Mouse (Mus musculus) cerebellum, adult 9-11 months (tissue): ENCODE measurements at regions not wholly inside any gene's neighbourhood (a gene's known extent, or its start where the extent isn't known, plus 50 kb on each side); places are given as distances from the start of the nearest gene placed in this dataset.

Source experiments
- DNase-seq: peaks from one replicate; pipeline ENCODE4 v3.0.0; 2022

DNA sequence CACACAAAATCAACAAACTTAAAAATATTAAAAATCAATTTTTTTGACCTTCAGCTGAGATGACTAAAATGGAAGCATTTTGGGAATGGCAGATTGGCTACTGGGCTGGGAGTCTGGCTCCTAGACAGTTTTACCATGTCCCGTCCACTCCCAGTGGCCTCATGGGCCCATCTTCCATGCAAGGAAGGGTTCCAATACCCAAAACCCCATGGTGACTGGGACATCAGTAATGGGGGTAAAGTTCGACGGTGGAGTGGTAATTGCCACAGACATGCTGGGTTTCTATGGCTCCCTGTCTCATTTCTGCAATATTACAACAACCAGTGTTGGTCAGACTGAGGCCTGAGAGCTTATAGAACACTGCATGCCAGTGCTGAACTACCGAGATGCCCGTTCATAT, 82.2 kb downstream of the Il20rb start:
- no peak for DNase-seq

DNA sequence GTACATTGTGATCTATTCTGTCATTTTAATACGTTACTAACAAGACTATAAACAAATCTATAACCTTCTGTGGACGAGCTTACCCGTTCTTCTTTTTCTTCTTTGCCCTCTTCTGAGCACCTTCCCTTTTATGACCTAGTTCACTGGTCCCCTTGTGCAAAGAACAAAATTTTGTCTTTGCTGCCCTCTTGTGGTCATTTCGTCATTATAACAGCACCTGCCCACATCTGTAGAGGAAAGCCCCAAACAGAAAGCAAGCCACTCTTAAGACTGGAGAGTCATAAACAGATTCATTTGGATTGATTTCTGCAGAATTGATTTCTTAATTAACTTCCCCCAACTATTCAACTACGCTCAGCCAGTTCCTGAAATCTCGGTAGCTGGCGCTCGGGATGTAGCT, 86.2 kb downstream of the Il20rb start:
- DNase-seq, result peak; percentile 12

DNA sequence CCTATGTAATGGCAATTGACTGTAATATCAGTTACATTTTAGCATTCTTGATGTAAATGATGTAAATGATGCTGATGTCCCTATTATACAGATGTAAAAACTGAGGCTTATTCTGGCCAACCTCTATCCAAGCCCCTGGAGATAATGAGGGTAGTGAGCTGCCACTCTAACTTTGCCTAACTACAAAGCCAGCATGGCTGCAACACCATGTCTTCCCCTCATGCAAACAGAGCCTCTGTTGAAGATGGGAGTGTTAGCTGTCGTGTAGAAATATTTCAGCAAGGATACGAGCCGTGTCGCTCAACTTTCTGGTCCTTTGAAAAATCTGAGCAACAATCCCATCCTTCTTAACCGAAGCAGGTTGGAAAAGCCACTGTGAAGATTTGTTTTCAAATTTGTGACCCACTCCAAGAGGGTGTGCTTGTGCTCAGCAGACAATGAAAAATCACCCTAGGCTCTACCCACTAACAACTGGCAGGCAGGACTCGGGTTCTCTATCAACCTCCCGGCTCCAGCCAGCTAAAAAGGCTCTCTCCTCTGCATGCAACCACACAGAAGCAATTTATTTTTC, 90.2 kb downstream of the Il20rb start:
- no peak for DNase-seq

DNA sequence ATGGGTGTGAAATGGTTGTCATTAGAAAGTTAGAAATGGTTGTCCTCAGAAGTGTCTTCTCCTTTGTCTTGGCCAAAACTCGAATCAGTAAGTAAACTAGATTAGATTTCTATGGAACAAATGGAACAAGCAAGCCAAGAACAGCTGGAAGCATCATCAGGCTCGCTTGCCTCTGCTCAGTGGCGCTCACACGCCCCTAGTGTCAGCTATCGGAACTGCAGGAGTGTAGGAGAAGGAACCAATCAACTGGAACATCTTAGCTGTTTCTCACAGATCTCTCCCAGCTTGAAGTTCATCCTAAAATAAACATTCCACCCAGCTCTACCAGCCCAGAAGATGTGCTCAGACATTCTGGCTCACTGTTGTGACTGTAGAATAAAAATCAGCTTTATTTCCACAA, 90.9 kb downstream of the Il20rb start:
- peak; percentile 20 for DNase-seq

DNA sequence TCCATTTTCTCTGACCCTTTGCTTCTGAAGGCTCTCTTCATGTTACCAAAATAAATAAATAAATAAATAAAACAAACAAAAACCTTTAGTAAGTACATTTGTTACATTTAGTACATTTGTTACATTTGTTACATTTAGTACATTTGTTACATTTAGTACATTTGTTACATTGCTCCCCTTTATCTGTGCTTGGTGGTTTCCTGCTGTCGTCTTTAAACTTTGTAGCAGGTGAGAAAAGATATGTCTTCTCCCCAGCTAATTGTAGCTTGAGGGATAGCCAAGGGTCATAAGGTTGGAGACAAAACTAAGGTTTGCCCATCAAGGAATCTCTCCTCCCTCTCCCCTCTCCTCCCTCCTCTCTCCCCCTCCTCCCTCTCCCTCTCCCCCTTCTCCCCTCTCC, 92.0 kb downstream of the Il20rb start:
- DNase-seq, result no peak

DNA sequence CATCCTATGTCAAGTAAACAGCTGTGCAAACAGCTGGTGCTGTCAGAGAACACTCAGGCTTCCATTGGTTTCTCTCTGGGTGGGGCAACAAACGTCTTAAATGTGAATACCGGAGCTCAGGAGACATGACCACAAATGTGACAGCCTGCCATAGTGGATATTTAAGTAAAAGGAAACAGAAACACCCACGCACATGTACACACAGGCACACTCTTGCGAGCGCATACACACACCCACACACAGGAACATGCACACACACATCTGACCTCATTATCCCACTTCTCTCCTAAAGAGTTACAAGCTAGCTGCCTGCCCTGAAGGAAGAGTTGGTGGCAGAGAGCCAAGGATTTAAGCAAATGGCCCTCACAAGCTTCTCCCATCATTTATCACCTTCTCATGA, 92.4 kb downstream of the Il20rb start:
- no peak for DNase-seq

DNA sequence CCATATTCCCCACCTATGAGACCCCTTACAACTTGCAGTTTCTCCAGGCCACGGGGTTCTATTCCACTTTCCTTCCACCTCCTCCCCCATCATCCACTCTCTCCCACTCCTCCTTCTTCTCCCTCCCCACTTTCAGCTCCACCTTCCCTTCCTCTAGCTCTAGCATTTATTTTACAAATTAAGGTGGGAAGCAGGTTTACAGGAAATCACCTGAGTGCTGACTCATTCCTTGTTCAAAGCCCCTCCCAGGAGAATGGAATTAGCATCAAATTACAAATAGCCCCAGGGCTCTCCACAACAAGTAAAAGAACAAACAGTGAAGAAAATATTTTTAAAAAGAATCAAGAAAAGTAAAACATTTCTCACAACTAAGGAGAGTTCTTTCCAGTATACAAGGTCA, 94.3 kb downstream of the Il20rb start:
- DNase-seq, result no peak

DNA sequence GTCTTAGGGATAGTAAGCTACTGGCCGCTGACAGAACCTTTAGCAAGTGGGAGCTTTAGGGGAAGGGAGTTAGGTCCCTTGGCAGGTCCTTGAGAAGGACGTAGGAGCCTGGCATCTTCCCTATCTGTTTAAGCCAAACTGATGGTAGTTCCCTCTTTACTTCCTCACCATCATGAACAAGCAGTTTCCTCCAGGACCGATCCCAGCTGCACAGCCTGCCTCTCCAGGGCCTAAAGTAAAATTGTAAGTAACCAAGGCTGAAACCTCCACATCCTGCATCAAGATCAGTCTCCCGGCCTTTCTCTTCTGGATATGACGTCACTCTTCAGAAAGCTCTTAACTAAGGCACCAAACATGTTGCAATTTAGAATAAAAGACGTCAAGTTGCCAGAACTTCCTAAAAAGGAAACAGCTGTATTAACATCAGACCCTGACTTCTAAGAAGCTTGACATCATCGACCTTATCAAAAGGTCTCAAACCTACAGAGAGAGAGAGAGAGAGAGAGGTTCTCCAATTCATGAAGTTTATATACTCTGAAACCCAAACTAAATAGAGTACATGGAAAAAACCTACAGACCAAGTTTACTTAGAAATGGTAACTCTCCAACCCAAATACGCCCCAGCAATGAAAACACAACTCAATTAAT, 94.9 kb downstream of the Il20rb start:
- DNase-seq, result no peak

DNA sequence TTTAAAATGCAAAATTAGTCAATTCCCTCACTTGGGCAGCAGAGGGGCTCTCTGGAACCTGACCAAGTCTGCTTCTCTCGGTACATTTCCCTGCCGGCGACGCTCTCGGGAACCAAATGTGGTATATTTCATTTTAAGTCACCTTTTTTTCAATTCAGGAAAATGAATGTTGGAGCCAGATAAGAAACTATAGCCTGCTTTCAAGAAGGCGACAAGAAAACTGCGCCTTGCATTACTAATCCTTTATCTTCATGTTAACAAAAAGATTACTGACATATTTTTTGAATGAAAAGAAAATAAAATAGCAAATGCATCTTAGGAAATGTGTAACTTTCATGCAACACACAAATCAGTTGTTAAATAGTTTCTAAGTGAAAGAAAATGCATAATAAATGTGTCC, 98.2 kb downstream of the Il20rb start:
- no peak for DNase-seq

DNA sequence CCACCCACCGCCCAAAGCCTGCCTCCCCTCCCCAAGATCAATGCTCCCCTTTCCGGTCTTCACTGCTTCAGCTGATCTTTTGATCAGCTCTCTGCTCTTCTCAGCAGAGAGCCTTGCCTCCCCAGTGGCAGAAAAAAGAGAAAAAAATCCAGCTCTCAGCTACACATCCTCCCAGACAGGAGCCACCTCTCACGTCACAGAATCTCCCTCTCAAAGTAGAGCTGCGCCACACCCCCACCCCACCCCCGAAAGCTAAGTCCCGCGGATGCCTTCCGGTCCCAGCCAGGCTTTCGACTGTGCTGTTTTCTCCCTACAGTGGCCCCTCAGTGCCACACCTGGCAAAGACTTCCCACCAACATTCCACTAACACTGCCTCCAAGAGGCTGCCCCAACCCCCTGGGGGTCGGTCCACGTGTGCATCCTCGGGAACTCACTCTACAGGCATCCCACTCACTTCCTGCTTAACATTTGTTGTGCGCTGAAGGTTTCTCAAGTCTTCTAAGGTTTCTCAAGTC, 99.4 kb downstream of the Il20rb start:
- DNase-seq, result no peak

DNA sequence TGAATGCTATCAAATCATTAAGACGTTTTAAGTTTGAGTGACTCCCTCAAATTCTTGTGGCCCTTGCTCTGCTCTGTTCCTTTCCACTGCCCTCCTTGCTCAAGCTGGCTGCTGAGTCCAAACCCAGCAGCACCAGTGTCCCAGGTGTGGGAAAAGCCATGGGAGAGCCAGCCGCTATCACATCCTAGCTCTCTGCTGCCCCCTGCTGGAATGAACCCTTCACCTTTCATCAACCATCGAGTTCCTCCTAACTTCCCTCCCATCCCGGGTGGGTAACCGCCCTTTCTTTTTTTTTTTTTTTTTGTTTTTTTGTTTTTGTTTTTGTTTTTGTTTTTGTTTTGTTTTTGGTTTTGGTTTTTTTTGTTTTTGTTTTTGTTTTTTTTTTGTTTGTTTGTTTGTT, 104.1 kb downstream of the Il20rb start:
- peak; percentile 4 for DNase-seq

DNA sequence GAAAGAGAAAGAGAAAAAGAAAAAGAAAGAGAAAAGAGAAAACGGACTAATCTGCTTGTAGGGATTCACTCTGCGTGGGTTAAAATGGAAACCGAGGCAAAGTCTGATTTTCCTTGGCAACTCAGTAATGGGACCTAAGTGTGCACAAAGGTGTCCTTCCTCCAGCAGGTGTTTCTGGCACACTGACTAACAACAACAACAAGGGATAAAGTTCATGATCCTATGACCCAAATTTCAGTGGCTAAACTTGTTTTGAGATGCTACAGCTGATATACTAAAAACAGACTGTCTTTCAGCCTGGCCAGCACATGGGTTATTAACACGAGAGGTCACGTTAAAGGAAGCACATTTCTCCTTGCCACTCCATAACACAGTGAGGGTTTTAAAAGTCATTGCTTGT, 116.7 kb downstream of the Il20rb start:
- no peak for DNase-seq

DNA sequence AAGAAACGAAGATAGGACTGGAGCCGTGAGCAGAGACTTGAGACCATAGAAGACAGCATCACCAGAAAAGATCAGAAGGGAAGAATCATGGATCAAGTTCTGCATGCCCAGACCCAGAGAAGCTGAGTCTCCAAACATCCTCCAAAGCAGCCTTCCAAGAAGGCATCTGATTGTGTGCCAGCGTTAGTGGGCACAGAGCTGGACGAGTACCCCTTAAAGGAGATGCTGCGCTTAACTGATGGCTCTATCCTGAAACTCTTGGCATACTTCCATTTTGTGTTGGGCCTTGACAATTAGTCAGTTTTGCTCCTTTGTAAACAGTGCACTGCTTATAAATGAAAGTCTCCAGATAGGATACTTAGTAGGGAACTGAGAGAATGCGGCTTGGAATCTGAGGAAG, 119.8 kb downstream of the Il20rb start:
- DNase-seq, result no peak

DNA sequence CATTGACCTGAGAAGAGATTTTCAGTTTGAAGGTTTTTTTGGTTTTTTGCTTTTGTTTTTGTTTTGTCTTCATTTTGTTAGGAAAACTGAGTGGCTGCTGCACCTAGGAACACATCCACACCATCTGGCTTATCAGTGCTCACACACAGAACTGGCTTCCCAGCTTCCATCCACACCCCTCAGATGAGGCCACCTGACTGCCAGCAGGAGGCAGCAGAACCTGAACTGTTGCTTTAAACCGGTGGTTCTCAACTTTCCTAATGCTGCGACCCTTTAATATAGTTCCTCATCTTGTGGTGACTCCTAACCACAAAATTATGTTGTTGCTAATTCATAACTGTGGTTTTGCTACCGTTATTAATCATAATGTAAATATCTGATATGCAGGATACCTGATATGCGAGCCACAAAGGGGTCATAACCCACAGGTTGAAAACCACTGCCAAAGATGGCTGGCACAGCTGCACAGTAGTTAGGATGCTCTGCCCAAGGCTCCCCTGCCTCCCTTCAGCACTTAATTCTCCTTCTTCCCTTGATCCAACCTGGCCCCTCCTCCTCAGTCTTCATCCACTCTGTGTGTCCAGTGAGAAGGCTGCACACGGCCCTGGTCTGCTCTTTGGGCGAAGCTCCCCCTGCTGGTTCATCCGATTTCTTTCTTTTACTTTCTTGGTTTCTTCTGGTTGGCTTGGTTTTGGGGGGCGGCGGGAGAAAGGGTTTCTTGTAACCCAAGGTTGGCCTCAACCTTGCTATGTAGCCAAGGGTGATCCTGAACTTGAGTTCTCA, 126.5 kb downstream of the Il20rb start:
- no peak for DNase-seq

DNA sequence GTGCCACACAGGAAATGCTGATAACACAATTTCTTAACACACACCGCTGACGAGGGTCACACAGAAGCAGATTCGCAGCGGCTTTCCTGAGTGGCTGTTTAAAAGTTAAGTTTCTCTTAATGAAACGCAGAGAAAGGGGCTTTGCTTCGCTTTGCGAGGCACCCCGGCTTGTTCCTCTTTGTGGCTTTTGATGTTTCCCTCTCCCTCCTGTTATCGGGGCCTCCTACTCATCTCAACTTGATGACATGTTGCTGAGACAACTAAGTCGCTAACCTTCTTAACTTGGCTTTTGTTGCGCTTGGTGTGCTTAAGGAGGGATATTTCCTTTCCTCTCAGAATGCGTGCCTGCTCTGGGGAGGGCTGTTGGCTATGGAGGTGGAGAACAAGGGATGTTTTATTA, 129.0 kb downstream of the Il20rb start:
- DNase-seq, result no peak

DNA sequence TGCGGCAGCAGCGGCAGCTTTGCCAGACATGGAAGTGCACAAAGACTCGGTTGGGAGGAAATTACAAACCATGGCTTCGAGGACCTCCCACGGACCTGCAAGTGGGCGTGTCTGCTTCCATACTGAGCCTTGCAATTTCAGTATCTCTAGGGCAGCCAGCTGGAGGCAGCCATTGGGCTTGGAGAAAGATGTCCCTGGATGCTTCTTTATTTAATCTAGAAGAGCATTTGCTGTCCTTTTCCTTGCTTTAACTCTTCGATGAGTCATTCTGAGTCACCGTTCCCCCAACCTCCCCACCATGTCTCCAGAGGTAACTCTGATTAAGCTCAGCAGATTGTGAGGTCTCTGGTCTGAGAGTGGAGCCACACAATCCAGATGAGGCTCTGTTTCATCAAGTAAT, 145.8 kb downstream of the Il20rb start:
- DNase-seq, result no peak

DNA sequence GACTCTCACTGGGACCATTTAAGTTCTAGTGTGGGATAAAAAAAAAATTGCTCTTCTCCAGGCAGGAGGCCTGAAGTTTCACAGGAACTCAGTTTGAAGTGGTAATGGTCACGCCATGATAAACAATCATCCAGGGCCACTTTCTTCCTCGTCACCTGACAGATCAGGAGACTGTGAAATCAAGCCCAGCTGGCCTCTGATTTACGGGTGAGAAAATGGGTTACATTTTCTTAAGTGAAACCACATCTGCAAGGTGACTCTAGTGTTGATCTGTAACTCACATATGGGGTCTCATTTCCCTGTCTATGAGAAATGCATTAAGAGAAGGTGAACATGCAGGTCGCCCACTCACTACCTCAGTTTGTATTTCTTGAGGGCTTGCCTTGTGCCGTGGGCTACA, 178.8 kb downstream of the Il20rb start:
- no peak for DNase-seq

DNA sequence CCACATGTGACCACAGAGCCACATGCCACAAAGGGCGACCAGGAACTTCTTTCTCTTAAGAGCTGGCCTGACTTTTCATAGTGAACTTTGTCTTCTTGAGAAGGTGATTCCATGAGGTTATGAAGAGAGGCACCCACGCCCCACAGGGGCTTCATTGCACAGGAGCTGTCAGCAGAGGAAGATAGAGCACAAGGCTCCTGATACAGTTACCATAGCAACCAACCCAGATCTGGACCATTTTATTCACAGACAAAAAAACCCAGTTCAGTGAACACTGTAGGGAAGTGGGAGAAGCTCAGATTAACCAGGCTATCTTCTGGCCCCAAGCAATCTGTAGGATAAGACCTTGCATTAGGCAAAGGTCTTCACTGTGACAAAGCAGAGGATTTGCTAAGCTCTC, 179.2 kb downstream of the Il20rb start:
- DNase-seq, result no peak

DNA sequence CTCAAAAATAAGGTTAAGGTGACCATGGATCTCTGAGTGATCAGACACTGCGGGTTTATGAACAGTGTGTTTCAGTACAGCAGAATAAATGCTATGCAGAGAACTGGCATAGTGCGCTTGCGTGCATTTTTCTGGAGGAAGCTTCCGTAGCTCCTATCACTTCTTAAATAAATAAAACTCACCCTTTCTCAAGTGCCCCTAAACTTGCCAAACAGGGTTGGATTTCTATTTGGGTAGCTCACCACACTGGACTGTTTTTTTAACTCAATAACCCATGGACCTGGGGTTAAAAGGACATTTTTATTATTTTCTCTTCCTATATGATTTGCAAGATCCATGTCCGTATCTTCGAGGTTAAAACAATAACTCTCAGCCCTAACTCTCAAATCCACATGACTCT, 182.8 kb downstream of the Il20rb start:
- no peak for DNase-seq

DNA sequence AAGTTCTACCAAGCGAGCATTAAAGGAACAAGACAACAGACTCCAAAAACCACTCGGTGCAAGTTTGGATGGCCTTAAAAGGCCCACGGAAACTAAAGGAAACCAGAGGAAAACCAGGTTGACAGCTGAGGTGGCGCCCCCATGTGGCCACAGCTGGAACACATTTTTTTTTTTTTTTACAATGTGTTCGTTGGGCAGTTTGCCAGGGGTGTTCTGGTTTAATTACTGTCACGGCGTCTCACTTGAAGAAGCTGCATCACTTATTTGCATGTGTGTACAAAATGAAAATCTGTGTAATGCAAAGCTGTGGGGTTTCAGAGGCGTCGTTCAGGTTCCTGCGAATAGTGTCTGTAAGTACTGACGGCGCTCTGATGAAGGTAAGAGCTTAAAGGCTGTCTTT, 185.0 kb downstream of the Il20rb start:
- no peak for DNase-seq

DNA sequence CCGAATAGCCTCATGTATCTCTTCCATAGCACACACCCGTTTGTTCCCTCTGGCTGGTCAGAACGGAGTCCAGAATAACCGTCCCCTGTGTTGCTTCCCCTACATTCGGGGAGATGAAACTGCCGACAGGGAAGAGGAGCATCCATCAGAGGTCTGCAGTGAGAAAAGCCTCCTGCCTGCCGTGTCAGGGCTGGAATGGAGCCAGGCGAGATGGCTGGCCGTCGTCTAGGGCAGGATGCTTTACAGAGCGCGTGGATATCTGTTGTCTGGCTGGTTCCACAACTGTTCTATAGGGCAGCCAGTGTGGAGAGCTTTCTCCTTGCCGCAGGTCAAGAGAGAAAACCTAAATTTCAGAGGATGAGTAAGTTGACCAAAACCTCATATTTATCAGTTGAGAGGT, 209.2 kb downstream of the Il20rb start:
- DNase-seq, result no peak

DNA sequence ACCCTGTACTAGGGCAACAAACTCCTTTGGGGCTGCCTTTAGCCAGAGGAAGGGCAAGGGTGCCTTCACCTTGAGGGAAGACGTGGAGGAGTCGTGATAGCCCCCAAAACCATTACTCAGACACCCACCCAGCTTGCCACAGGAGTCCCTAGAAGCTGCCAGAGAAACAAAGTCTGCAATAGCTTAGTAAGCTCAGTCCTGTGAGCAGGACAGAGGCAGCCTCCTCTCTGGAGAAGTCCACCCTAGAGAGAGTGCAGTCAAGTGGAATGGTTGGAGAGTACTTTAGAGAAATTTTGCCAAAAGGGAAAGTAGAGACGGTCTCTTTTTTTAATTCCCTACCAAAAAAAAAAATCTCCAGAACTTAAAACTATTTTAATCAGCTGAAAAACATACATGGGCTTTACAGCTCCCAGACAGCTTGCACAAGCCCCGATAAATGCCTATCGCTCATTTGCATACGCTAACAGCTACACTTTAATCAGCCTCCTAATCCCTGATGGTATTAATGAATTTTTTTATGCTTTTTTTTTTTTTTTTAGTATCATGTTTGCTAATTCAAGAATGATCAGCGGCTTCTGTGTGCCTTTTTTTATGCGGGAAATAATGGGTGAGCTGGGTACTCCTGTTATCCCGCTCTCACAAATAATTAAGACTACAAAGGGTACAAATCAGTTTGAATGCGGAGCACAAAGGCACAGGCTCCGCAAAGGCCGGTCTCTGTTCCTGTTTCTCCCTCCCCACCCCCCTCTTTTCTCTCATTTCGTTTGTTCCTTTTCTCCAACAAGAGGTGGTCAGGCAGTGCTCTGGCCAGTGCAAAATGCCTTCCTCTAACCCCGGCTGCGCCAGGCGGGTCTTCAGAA, 219.8 kb downstream of the Il20rb start:
- DNase-seq, result no peak

DNA sequence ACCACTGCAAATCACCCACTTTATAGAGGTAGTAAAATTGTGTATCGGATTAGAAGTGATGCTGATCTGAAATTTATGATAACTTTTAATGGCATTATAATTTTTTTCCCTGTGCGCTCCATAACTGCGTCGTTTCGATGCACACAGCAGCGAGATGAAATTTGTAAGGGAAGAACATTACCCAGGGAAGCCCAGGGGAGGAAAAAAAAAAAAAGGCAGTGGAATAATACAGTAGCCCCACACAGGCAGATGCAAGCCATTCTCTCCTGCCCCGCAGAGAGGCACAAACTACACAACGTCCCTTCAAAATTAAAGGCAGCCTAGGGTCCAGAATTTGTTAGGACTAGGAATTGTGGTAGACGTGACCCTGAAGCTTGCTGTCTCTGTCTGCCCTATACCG, 234.2 kb downstream of the Il20rb start:
- no peak for DNase-seq
